Mouse (Mus musculus) induced T-regulatory cell, adult 2 months (primary cell): ENCODE results near the gene Sh3gl1.

ENCODE experiments used
- DNase-seq: peaks from one replicate; pipeline ENCODE4 v3.0.0-alpha.2; 2012; ENCODE audit warnings: low read depth

Gene Sh3gl1

GRCm38 (mm10) chr17:56040030-56040856, 3.8 kb upstream of the Sh3gl1 start, which contains the start of gene Chaf1a:
TSS of gene Chaf1a (plus strand) at chr17:56040439.
- DNase-seq: peak; percentile 98

- no peak for DNase-seq
Measured at GRCm38 (mm10) chr17:56039345-56039744, 2.9 kb upstream of the Sh3gl1 start.

GRCm38 (mm10) chr17:56038583-56039261, 2.3 kb upstream of the Sh3gl1 start:
- no peak for DNase-seq

- DNase-seq: no peak
Measured at GRCm38 (mm10) chr17:56036901-56037287, 459 bp upstream of the Sh3gl1 start.

- peak; percentile 53 for DNase-seq
Measured at GRCm38 (mm10) chr17:56035216-56035615, 1.2 kb downstream of the Sh3gl1 start.

GRCm38 (mm10) chr17:56034726-56035100, 1.7 kb downstream of the Sh3gl1 start:
- DNase-seq: no peak

- DNase-seq: peak; percentile 62
Measured at GRCm38 (mm10) chr17:56034040-56034725, 2.3 kb downstream of the Sh3gl1 start.

GRCm38 (mm10) chr17:56032831-56033230, 3.6 kb downstream of the Sh3gl1 start:
- DNase-seq: peak; percentile 55

GRCm38 (mm10) chr17:56032127-56032733, 4.2 kb downstream of the Sh3gl1 start:
- DNase-seq: no peak

- no peak for DNase-seq
Measured at GRCm38 (mm10) chr17:56031431-56031830, 5.0 kb downstream of the Sh3gl1 start.

GRCm38 (mm10) chr17:56030919-56031318, 5.5 kb downstream of the Sh3gl1 start:
- no peak for DNase-seq

GRCm38 (mm10) chr17:56030238-56030870, 6.1 kb downstream of the Sh3gl1 start:
- DNase-seq: no peak

- DNase-seq: no peak
Measured at GRCm38 (mm10) chr17:56027801-56028441, 8.5 kb downstream of the Sh3gl1 start.

GRCm38 (mm10) chr17:56026881-56027280, 9.6 kb downstream of the Sh3gl1 start:
- no peak for DNase-seq

GRCm38 (mm10) chr17:56026303-56026702, 10.1 kb downstream of the Sh3gl1 start:
- DNase-seq: no peak

GRCm38 (mm10) chr17:56024931-56025330, 11.5 kb downstream of the Sh3gl1 start:
- no peak for DNase-seq

- DNase-seq: no peak
Measured at GRCm38 (mm10) chr17:56024476-56024875, 12.0 kb downstream of the Sh3gl1 start.

GRCm38 (mm10) chr17:56023386-56023785, 13.0 kb downstream of the Sh3gl1 start:
- peak; percentile 46 for DNase-seq

- no peak for DNase-seq
Measured at GRCm38 (mm10) chr17:56022989-56023290, 13.5 kb downstream of the Sh3gl1 start.

GRCm38 (mm10) chr17:56022131-56022988, 14.1 kb downstream of the Sh3gl1 start:
- DNase-seq: no peak
